Mouse (Mus musculus) C2C12 (cell line): Measurements from ENCODE around the gene Anxa1.

Source experiments
- CTCF ChIP-seq: IDR thresholded peaks from one replicate; pipeline ENCODE4 v1.5.1; 2011; ENCODE audit not compliant: control insufficient read depth, insufficient read depth, insufficient read length
- MAX ChIP-seq: IDR thresholded peaks from one replicate; pipeline ENCODE4 v1.6.1; 2011; ENCODE audit warnings: mild to moderate bottlenecking, control low read depth

DNA sequence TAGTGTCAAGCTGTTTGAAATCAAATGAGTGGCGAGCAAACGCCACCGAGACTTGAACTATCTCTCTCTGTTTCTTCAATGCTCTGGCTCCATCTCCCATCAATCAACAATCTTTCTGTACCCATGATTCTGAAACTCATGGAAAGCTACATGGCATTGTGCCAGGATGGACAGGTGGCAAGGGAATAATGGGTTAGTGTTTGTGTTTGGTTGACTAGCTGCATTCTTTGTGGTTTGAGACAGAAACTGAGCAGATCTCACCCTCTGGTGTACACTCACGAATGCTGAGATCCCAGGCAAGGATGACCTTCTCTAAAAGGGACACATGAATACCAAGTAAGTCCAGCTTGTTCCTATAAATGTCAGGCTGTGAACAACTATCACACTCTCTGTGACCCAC is 14.3 kb upstream of the Anxa1 start:
- no peak for TF ChIP-seq CTCF
- peak; percentile 16 for TF ChIP-seq MAX
